In genomic region chr9:7837806-7838440, GRCm38 (mm10) we compare ENCODE assay signal across 8 mouse cellular contexts. TPM values are rescaled to one million over a fixed set of nuclear protein-coding genes. Genes with fewer than 3 reads are reported as not detected.
DNase-seq lines count a peak whose midpoint lies in the region; ATAC-seq and TF ChIP-seq lines count a peak whose summit lies in the region.

No protein-coding gene starts in this region.

- DNase-seq in heart, adult 11 months = peak; percentile 81
- DNase-seq in heart, postnatal 25 days (ENCODE audit: low spot score) = no peak
- peak; percentile 89 for DNase-seq in CH12.LX (ENCODE audit: extremely low read depth)
- DNase-seq in mesoderm, embryonic 11.5 days (ENCODE audit: low read depth, low spot score) = peak; percentile 61
- no peak for DNase-seq in thymus, postnatal 10 days (ENCODE audit: low spot score in 2 of 2)
- DNase-seq in natural killer cell, adult 2 months (ENCODE audit: low spot score in 2 of 2) = no peak

- TF ChIP-seq POLR2A in CH12.LX (IDR thresholded peaks at IDR 0.05; ENCODE audit: low read depth, low read length) = no peak; the same call in none of the 2 replicates
- TF ChIP-seq POLR2A in cortical plate, adult 2 months (IDR thresholded peaks at IDR 0.05; ENCODE audit: extremely low read depth, insufficient read depth, low read length) = no peak

- H3K27ac ChIP-seq in CH12.LX (ENCODE audit: insufficient read depth, low read depth) = peak overlapping the region; percentile 97
- H3K27ac ChIP-seq in cortical plate, adult 2 months (ENCODE audit: insufficient read depth, low read length) = peak overlapping the region; percentile 80; the same call in 1 of the 2 replicates
- H3K27ac ChIP-seq in hindbrain, embryonic 12.5 days = peak overlapping the region; percentile 99

- no peaks in the 10 kb centered on the region for H3K9me3 ChIP-seq in CH12.LX (replicated peaks; ENCODE audit: low read length)
- H3K9me3 ChIP-seq in hindbrain, embryonic 12.5 days (replicated peaks) = no peaks in the 10 kb centered on the region

- peak overlapping the region; percentile 77 for H3K4me2 ChIP-seq in CH12.LX (ENCODE audit: insufficient read depth, low read depth, poor library complexity, severe bottlenecking)
- peak overlapping the region; percentile 57 for H3K4me2 ChIP-seq in hindbrain, embryonic 12.5 days (replicated peaks)

- ATAC-seq in hindbrain, embryonic 12.5 days (ENCODE audit: low FRiP score) = peak; percentile 20; the same call in 1 of the 2 replicates

- peaks cover 26% of the 10 kb centered on the region for H3K79me2 ChIP-seq in CH12.LX (replicated peaks; ENCODE audit: control insufficient read depth, extremely low read depth, insufficient read depth, poor library complexity, severe bottlenecking)

- WGBS in hindbrain, embryonic 12.5 days = 20% methylated on average over 14 of the region's 14 CpGs

- peak overlapping the region; percentile 71 to 75 (median 73) for H3K4me3 ChIP-seq in CH12.LX (replicated peaks in 1 of 3; ENCODE audit: low read depth in 2 of 3, low read length in 2 of 3, poor library complexity in 1 of 3)
- peak overlapping the region; percentile 61 for H3K4me3 ChIP-seq in cortical plate, adult 2 months (ENCODE audit: insufficient read depth, low read length)
- H3K4me3 ChIP-seq in hindbrain, embryonic 12.5 days = peak overlapping the region; percentile 53

- dilution Hi-C loops in CH12.LX (cut with MboI; ENCODE audit: extremely low pct_ligation_motif_present, extremely low pct_unique_long_range_greater_than_20kb, low sequenced_read_pairs) = no loop called here

- H3K36me3 ChIP-seq in CH12.LX (replicated peaks in 1 of 2; ENCODE audit: control insufficient read depth in 1 of 2, insufficient read depth in 1 of 2, low read length in 1 of 2) = peaks cover 0 to 10% of the 10 kb centered on the region in 2 experiments
- H3K36me3 ChIP-seq in hindbrain, embryonic 12.5 days = peaks cover 11% of the 10 kb centered on the region

- in situ Hi-C loops in CH12.LX (cut with MboI; ENCODE audit: low pct_ligation_motif_present, low pct_unique_long_range_greater_than_20kb, low sequenced_read_pairs) = no loop called here

- peaks cover 2 to 20% of the 10 kb centered on the region in 2 experiments; a peak in 3 of 4 replicates for H3K4me1 ChIP-seq in CH12.LX (ENCODE audit: control insufficient read depth in 1 of 2, insufficient read depth in 2 of 2)
- H3K4me1 ChIP-seq in cortical plate, adult 2 months (ENCODE audit: control insufficient read depth, insufficient read depth, low read length) = peaks cover 3% of the 10 kb centered on the region; the same call in 1 of the 2 replicates
- H3K4me1 ChIP-seq in hindbrain, embryonic 12.5 days = peaks cover 20% of the 10 kb centered on the region

- no peak; the same call in 1 of the 2 replicates for TF ChIP-seq EP300 in CH12.LX (IDR thresholded peaks at IDR 0.05; ENCODE audit: low read length)

- intact Hi-C loops in heart, postnatal 25 days (cut with DNase I) = loop anchor here (1.0 to 5.0 kb wide), 2 partner anchors 34 to 74 kb away; partner anchors contain the start of genes Birc3 and Tmem123

- H3K9ac ChIP-seq in CH12.LX (ENCODE audit: insufficient read depth, low read depth) = peak overlapping the region; percentile 92
- peak overlapping the region; percentile 77 for H3K9ac ChIP-seq in hindbrain, embryonic 12.5 days

- no peak for TF ChIP-seq CTCF in CH12.LX (conservative IDR thresholded peaks at IDR 0.05 in 1 of 2, IDR thresholded peaks at IDR 0.05 in 1 of 2; ENCODE audit: low read depth in 2 of 2, low read length in 2 of 2)
- TF ChIP-seq CTCF in cortical plate, adult 2 months (IDR thresholded peaks at IDR 0.05; ENCODE audit: extremely low read depth, insufficient read depth, low read length) = no peak

- H3K27me3 ChIP-seq in CH12.LX (replicated peaks) = no peaks in the 10 kb centered on the region
- no peaks in the 10 kb centered on the region for H3K27me3 ChIP-seq in hindbrain, embryonic 12.5 days

- TF ChIP-seq RAD21 in CH12.LX (IDR thresholded peaks at IDR 0.05; ENCODE audit: low read depth, low read length) = no peak; the same call in 1 of the 2 replicates

TF ChIP-seq in CH12.LX, 34 proteins besides CTCF, POLR2A, EP300 and RAD21:
- TF ChIP-seq NELFE (IDR thresholded peaks at IDR 0.05; ENCODE audit: low read depth, low read length) (peak; percentile 34; the same call in 1 of the 2 replicates), ELF1 (IDR thresholded peaks at IDR 0.05; ENCODE audit: low read depth, low read length) (peak; percentile 37; the same call in 1 of the 2 replicates), MAX (IDR thresholded peaks at IDR 0.05; ENCODE audit: low read length) (no peak), KAT2A (IDR thresholded peaks at IDR 0.05; ENCODE audit: insufficient replicate concordance, low read length) (0 out of 2 replicates have a peak, but pooled peaks have one; percentile 65), ZMIZ1 (IDR thresholded peaks at IDR 0.05; ENCODE audit: low read depth, low read length) (0 out of 2 replicates have a peak, but pooled peaks have one; percentile 27), ZC3H11A (IDR thresholded peaks at IDR 0.05; ENCODE audit: low read depth, low read length) (no peak), ZNF384 (IDR thresholded peaks at IDR 0.05; ENCODE audit: low read depth, low read length) (peak; percentile 45), IRF4 (IDR thresholded peaks at IDR 0.05; ENCODE audit: low read depth, low read length) (peak; percentile 89), MEF2A (IDR thresholded peaks at IDR 0.05; ENCODE audit: borderline replicate concordance, low read depth, low read length) (peak; percentile 80; the same call in 1 of the 2 replicates), ETS1 (conservative IDR thresholded peaks at IDR 0.05; ENCODE audit: low read depth, low read length) (0 out of 2 replicates have a peak, but pooled peaks have one; percentile 9), GABPA (IDR thresholded peaks at IDR 0.05; ENCODE audit: insufficient replicate concordance, low read depth, low read length) (no peak), UBTF (IDR thresholded peaks at IDR 0.05; ENCODE audit: low read depth, low read length) (no peak), USF1 (IDR thresholded peaks at IDR 0.05; ENCODE audit: low read depth, low read length) (no peak), POLR2AphosphoS2 (IDR thresholded peaks at IDR 0.05; ENCODE audit: low read depth, low read length) (0 out of 2 replicates have a peak, but pooled peaks have one; percentile 6), MAFK (IDR thresholded peaks at IDR 0.05; ENCODE audit: insufficient replicate concordance, low read length) (peak; percentile 69; the same call in 1 of the 2 replicates), USF2 (conservative IDR thresholded peaks at IDR 0.05; ENCODE audit: low read depth, low read length) (no peak), TCF12 (IDR thresholded peaks at IDR 0.05; ENCODE audit: low read depth, low read length) (peak; percentile 74), CHD2 (IDR thresholded peaks at IDR 0.05; ENCODE audit: low read length) (peak; percentile 96), JUN (IDR thresholded peaks at IDR 0.05; ENCODE audit: insufficient read depth, low read depth, low read length) (no peak), E2F4 (IDR thresholded peaks at IDR 0.05; ENCODE audit: insufficient replicate concordance, low read depth, low read length) (no peak), MAZ (IDR thresholded peaks at IDR 0.05; ENCODE audit: low read depth, low read length) (peak; percentile 80), RCOR1 (conservative IDR thresholded peaks at IDR 0.05; ENCODE audit: low read depth, low read length) (peak; percentile 50), TBP (conservative IDR thresholded peaks at IDR 0.05; ENCODE audit: low read depth, low read length) (peak; percentile 76), HCFC1 (IDR thresholded peaks at IDR 0.05; ENCODE audit: low read depth, low read length) (no peak; the same call in none of the 2 replicates), JUND (conservative IDR thresholded peaks at IDR 0.05; ENCODE audit: low read depth, low read length) (0 out of 2 replicates have a peak, but pooled peaks have one; percentile 33), CHD1 (IDR thresholded peaks at IDR 0.05; ENCODE audit: low read depth, low read length) (no peak), SMC3 (IDR thresholded peaks at IDR 0.05; ENCODE audit: low read depth, low read length) (no peak; the same call in 1 of the 2 replicates), MYC (IDR thresholded peaks at IDR 0.05; ENCODE audit: low read depth, low read length) (peak; percentile 54; the same call in 1 of the 2 replicates), ZKSCAN1 (IDR thresholded peaks at IDR 0.05; ENCODE audit: borderline replicate concordance, low read depth, low read length) (no peak), SIN3A (IDR thresholded peaks at IDR 0.05; ENCODE audit: low read length) (peak; percentile 52), MXI1 (IDR thresholded peaks at IDR 0.05; ENCODE audit: low read depth, low read length) (no peak), BHLHE40 (IDR thresholded peaks at IDR 0.05; ENCODE audit: low read depth, low read length) (no peak; the same call in 1 of the 2 replicates), NRF1 (IDR thresholded peaks at IDR 0.05; ENCODE audit: low read depth, low read length) (0 out of 2 replicates have a peak, but pooled peaks have one; percentile 10), PAX5 (IDR thresholded peaks at IDR 0.05; ENCODE audit: low read length) (no peak)

RNA-seq across cellular contexts. Expression of gene Birc2, which starts 1.1 kb away (rescaled TPM):
- 10 to 100 TPM; 23.6 to 24.8 TPM for total RNA-seq in heart, postnatal 25 days (2021)
- total RNA-seq in CH12.LX (2012; rRNA removed) (59.6 and 94.7 TPM in 2 replicates), CH12.LX (2014; rRNA removed) (134 and 158 TPM in 2 replicates)
- polyA plus RNA-seq in CH12.LX (2012; ENCODE audit: insufficient read length, low read depth) = 41.3 and 43.4 TPM in 2 replicates
- polyA plus RNA-seq in cortical plate, adult 2 months (2012; rRNA removed) = 25.7 and 27.4 TPM in 2 replicates
- polyA plus RNA-seq in hindbrain, embryonic 12.5 days (2016; fragmentation: Nextera tagmentation; extraction: Ambion mirVana) = 45.5 and 47.2 TPM in 2 replicates

RNA-seq across cellular contexts. Expression of gene Birc3, which starts 35.1 kb away (rescaled TPM):
- 1 to 10 TPM; 8.1 to 9.0 TPM for total RNA-seq in heart, postnatal 25 days (2021)
- total RNA-seq in CH12.LX (2012; rRNA removed) (51.1 and 67.9 TPM in 2 replicates), CH12.LX (2014; rRNA removed) (75.6 and 80.0 TPM in 2 replicates)
- polyA plus RNA-seq in CH12.LX (2012; ENCODE audit: insufficient read length, low read depth) = 67.8 and 73.2 TPM in 2 replicates
- polyA plus RNA-seq in cortical plate, adult 2 months (2012; rRNA removed) = 1.9 and 2.6 TPM in 2 replicates
- polyA plus RNA-seq in hindbrain, embryonic 12.5 days (2016; fragmentation: Nextera tagmentation; extraction: Ambion mirVana) = 4.7 and 5.3 TPM in 2 replicates

Comparison
In these comparisons a context has a peak if more than half of its experiments do, and no peak if none do; other contexts are left out.
1. DNase-seq: peak in heart, adult 11 months (single experiment), CH12.LX (single experiment) and mesoderm, embryonic 11.5 days (single experiment); none in heart, postnatal 25 days (single experiment), thymus, postnatal 10 days (0 of 2) and natural killer cell, adult 2 months (0 of 2).
2. RNA of gene Birc3, which starts 35.1 kb away (polyA plus RNA-seq): 67.8 to 73.2 TPM in CH12.LX; 4.7 to 5.3 TPM in hindbrain, embryonic 12.5 days and 1.9 to 2.6 TPM in cortical plate, adult 2 months; every median in the first group is over 10 times any median in the second.
3. Peak in every context shown above with its lines, with median percentiles within 50 percentile points of each other: H3K27ac ChIP-seq and H3K4me3 ChIP-seq.